1 mouse cellular context compared by ENCODE assay signal in genomic region chr7:18970956-18971355, GRCm38 (mm10).
TF ChIP-seq lines count a peak whose summit lies in the region.

No protein-coding gene starts in this region.

TF ChIP-seq in CH12.LX, 34 proteins besides CTCF, POLR2A, EP300 and RAD21:
- no peak for TF ChIP-seq TBP (conservative IDR thresholded peaks at IDR 0.05; ENCODE audit: low read depth, low read length)
- TF ChIP-seq CHD1 (IDR thresholded peaks at IDR 0.05; ENCODE audit: low read depth, low read length) = no peak
- TF ChIP-seq MAFK (IDR thresholded peaks at IDR 0.05; ENCODE audit: insufficient replicate concordance, low read length) = no peak
- no peak for TF ChIP-seq NELFE (IDR thresholded peaks at IDR 0.05; ENCODE audit: low read depth, low read length)
- no peak for TF ChIP-seq TCF12 (IDR thresholded peaks at IDR 0.05; ENCODE audit: low read depth, low read length)
- no peak for TF ChIP-seq POLR2AphosphoS2 (IDR thresholded peaks at IDR 0.05; ENCODE audit: low read depth, low read length)
- TF ChIP-seq USF2 (conservative IDR thresholded peaks at IDR 0.05; ENCODE audit: low read depth, low read length) = no peak
- no peak for TF ChIP-seq KAT2A (IDR thresholded peaks at IDR 0.05; ENCODE audit: insufficient replicate concordance, low read length)
- no peak for TF ChIP-seq UBTF (IDR thresholded peaks at IDR 0.05; ENCODE audit: low read depth, low read length)
- no peak for TF ChIP-seq SIN3A (IDR thresholded peaks at IDR 0.05; ENCODE audit: low read length)
- no peak for TF ChIP-seq USF1 (IDR thresholded peaks at IDR 0.05; ENCODE audit: low read depth, low read length)
- TF ChIP-seq MAX (IDR thresholded peaks at IDR 0.05; ENCODE audit: low read length) = no peak
- TF ChIP-seq GABPA (IDR thresholded peaks at IDR 0.05; ENCODE audit: insufficient replicate concordance, low read depth, low read length) = no peak
- TF ChIP-seq NRF1 (IDR thresholded peaks at IDR 0.05; ENCODE audit: low read depth, low read length) = no peak
- TF ChIP-seq BHLHE40 (IDR thresholded peaks at IDR 0.05; ENCODE audit: low read depth, low read length) = no peak
- TF ChIP-seq MXI1 (IDR thresholded peaks at IDR 0.05; ENCODE audit: low read depth, low read length) = no peak
- no peak for TF ChIP-seq ZKSCAN1 (IDR thresholded peaks at IDR 0.05; ENCODE audit: borderline replicate concordance, low read depth, low read length)
- no peak for TF ChIP-seq SMC3 (IDR thresholded peaks at IDR 0.05; ENCODE audit: low read depth, low read length)
- TF ChIP-seq ZMIZ1 (IDR thresholded peaks at IDR 0.05; ENCODE audit: low read depth, low read length) = no peak
